Mouse (Mus musculus) CD8-positive naive resting alpha-beta T cell, adult 57 days (primary cell): ENCODE data around the gene Trappc5. TPM values are rescaled to one million over a fixed set of nuclear protein-coding genes. Genes with fewer than 3 reads are reported as not detected.

Source experiments
- total RNA-seq: library from RNA; stranded (reverse); gene quantifications from one replicate; pipeline ENCODE4 v1.2.4, GENCODE M21; 2023

The Trappc5 gene
- 12.8 TPM for total RNA-seq

DNA sequence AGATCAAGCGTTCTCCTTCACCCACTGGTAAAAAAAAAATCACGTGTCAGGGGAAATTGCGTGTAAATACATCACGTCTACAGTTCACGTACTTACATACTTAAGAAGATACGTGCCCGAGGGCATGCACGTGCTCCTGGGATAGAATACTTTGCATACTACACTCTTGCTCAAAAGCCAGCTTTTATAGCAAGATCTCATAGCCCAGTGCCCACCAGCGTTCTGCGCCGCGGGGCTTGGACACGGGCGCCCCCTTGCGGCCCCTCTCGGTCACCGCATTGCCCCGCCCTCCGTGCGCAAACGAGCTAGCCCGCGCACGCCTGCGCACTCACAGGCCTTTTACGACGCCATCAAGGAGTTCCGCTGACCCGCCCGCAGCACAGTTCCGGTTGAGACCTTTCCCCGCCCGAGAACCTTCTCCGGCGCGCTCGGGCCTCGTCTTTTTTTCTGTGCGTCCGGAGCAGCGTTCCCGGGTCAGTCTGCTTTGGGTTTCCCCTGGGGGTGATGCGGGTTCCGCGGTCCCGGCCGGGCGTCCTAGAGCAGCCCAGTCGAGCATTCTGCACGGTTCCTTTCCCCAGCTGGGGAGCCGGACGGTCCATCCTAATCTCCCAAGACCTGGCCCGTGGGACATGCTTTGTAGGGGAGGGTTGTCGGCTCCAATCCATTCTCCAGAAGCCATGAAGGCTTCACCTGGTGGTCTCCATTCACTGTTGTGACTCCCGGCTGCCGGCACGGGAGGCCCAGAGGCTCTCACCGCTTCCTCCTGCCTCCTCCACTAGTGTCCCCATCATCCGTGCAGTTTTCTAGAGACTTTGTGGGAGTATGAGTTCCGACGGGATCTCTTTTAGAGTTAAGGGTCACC is at the start of gene Trappc5:
TSS of gene Trappc5 (plus strand) at position 169 of the 862 bp plus-strand sequence.

GRCm38 (mm10) chr8:3630647-3631477 is 45.2 kb upstream of the Trappc5 start, which contains the start of gene Stxbp2:
Gene Stxbp2, plus strand, starts transcription at chr8:3630955.

GRCm38 (mm10) chr8:3655526-3655925 is 20.6 kb upstream of the Trappc5 start, which contains the start of gene Retn:
Gene Retn, plus strand, starts transcription at chr8:3655770.

DNA sequence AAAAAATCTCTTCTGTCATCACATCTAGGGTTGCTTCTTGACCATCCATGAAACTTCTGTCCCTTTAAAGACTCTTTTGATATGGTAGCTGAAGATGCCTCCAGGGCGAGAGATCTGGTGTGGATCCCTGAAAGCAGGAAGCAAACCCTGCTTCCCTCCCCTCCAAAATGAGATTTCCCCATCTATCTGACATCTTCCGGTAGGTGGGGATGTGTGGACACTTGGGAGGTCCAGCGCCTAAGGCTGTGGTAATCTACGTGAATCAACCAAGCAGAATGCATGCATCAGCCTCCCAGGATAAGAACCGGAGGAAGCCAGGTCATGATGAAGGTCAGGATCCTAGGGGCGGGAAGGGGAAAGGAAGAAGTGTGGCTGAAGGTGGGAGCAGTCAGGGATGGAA is 10.6 kb upstream of the Trappc5 start, which contains the start of gene Mcemp1:
TSS of gene Mcemp1 (plus strand) at position 248 of the 400 bp plus-strand sequence.

DNA sequence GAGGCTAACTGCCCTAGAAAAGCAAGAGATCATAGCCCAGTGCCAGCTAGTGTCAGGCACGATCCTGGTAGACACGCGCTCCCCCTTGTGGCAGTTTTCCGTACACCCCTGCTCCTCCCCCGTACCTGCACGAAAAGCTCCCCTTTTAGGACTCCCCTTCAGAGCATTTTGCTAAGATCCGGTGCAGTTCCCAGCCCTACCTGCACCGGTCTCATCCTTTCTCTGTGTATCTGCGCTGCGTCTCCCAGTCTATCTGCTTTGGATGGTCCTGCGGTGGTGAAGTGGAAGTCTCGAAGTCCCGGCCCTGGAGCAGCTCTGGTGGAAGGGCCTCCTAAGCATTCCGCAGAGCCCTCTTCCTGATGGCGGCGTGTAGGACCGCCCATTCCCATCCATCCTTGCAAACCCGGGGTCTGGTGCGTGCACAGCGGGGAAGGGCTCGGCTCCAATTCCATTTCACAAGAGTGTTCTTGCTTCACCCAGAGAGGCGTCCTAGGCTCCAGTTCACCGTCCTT is 4.1 kb upstream of the Trappc5 start, which contains the start of gene Fcor:
TSS of gene Fcor (minus strand) at position 383 of the 512 bp plus-strand sequence.

DNA sequence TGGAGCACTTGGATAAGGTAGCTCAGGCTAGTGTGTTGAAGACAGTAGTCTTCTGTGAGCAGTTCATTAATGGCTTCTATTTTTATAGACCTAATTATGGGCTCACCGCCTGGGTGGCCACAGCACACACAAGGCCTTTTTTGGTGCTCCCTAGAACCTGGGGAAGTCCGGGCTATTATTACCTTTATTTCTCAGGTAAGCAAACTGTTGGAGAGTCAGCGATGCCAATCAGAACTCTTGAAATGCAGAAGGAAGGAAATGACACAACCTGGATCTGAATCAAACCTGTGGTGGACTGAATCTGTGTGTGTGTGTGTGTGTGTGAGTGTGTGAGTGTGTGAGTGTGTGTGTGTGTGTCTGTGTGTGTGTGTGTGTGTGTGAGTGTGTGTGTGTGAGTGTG is 18.0 kb downstream of the Trappc5 start, which contains the start of gene Fcer2a:
TSS of gene Fcer2a (minus strand) at position 55 of the 400 bp plus-strand sequence.

GRCm38 (mm10) chr8:3720551-3720950 is 44.5 kb downstream of the Trappc5 start, which contains the start of gene Clec4g:
Gene Clec4g, minus strand, starts transcription at chr8:3720651.

Other genes with a start within 250 kb of the Trappc5 start
- 0.70 TPM for gene Pex11g, start 208.6 kb upstream of the Trappc5 start, total RNA-seq
- gene Tex45, start 205.4 kb upstream of the Trappc5 start, total RNA-seq, result 5.0 TPM
- 12.0 TPM for gene Zfp358, start 183.2 kb upstream of the Trappc5 start, total RNA-seq
- gene Mcoln1, start 175.8 kb upstream of the Trappc5 start, total RNA-seq, result 76.4 TPM
- gene Pnpla6, start 160.9 kb upstream of the Trappc5 start, total RNA-seq, result 60.0 TPM
- not detected for gene C330021F23Rik, start 108.3 kb upstream of the Trappc5 start, total RNA-seq
- 0.15 TPM for gene Camsap3, start 89.0 kb upstream of the Trappc5 start, total RNA-seq
- gene Xab2, start 55.0 kb upstream of the Trappc5 start, total RNA-seq, result 97.6 TPM
- 45.9 TPM for gene Pet100, start 54.8 kb upstream of the Trappc5 start, total RNA-seq
- gene Pcp2, start 50.8 kb upstream of the Trappc5 start, total RNA-seq, result not detected
- gene Stxbp2, start 45.3 kb upstream of the Trappc5 start, total RNA-seq, result 222 TPM
- not detected for gene Retn, start 20.5 kb upstream of the Trappc5 start, total RNA-seq
- gene Mcemp1, start 10.5 kb upstream of the Trappc5 start, total RNA-seq, result 0.58 TPM
- gene Fcor, start 3.9 kb upstream of the Trappc5 start, total RNA-seq, result not detected
- gene Fcer2a, start 17.9 kb downstream of the Trappc5 start, total RNA-seq, result 39.9 TPM
- not detected for gene Clec4g, start 44.4 kb downstream of the Trappc5 start, total RNA-seq
- gene Cd209a, start 72.7 kb downstream of the Trappc5 start, total RNA-seq, result 4.2 TPM
- not detected for gene Cd209e, start 178.0 kb downstream of the Trappc5 start, total RNA-seq
- not detected for gene Cd209d, start 202.3 kb downstream of the Trappc5 start, total RNA-seq